Mouse (Mus musculus) retina, postnatal 7 days (tissue): ENCODE results near the gene Plagl1.

Experiments used
- DNase-seq: peaks from one replicate; pipeline ENCODE4 v3.0.0-alpha.2; 2012; ENCODE audit warnings: low read depth, low spot score

The Plagl1 gene

GRCm38 (mm10) chr10:13135276-13135675 is 75.0 kb downstream of the Plagl1 start:
- DNase-seq, result no peak

- DNase-seq, result no peak
Observed at GRCm38 (mm10) chr10:13135751-13136150, 75.4 kb downstream of the Plagl1 start.

GRCm38 (mm10) chr10:13137906-13138305 is 77.6 kb downstream of the Plagl1 start:
- no peak for DNase-seq

DNA sequence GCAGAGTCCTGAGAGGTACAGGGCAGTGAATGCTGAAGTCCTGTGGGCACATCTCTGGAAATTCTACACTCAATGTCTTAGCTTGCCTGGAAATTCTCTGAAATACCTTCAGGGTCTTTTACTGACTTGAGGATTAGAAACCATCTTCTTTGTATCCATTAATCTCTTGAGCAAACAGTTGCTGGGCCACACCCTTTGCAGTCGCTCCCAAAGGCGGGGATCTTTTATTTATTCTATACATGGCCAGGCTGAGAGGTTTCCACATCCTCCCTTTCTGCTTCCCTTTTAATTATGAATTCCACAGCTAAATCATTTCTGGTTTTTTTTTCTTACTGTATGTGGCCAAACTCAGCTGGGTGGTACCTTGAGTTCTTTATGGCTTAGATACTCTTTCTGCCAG is 80.1 kb downstream of the Plagl1 start:
- no peak for DNase-seq

DNA sequence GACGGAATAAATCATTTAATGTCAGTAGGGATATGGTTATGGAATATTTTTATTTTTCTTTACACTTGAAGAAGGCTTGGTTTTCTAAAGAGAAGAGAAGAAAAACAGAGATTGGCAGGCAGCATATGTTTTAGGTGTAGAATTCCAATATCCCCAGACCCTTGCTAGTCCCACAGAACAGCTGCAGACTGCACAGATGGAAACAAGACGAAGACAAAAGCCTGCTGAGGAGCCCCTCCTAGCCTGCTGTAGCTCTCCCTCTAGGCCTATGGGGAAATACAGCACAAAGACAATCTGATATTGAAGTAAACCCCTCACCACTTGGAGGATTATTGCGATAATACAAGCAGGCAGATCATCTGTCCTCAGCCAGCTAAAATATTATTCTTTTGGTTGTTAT is 90.1 kb downstream of the Plagl1 start:
- DNase-seq, result no peak

DNA sequence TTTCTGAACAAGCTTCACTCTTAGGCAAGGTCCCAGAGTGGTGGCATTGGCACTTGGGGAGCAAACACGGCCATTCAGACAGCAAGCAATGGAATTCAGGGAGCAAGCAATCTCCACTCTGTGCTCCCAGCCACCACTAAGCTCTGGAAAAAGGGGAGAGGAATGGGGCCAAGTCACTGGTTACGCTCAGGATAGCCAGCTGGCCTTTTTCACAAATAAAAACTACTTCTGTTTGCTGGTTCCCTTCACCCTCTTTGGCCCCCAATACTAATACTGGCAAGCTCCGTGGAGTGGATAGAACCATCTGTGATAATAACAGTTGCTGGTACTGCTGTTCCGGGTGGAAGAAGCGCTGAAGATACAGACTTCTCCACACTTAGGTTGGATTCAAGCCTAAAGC is 91.0 kb downstream of the Plagl1 start:
- DNase-seq, result no peak

DNA sequence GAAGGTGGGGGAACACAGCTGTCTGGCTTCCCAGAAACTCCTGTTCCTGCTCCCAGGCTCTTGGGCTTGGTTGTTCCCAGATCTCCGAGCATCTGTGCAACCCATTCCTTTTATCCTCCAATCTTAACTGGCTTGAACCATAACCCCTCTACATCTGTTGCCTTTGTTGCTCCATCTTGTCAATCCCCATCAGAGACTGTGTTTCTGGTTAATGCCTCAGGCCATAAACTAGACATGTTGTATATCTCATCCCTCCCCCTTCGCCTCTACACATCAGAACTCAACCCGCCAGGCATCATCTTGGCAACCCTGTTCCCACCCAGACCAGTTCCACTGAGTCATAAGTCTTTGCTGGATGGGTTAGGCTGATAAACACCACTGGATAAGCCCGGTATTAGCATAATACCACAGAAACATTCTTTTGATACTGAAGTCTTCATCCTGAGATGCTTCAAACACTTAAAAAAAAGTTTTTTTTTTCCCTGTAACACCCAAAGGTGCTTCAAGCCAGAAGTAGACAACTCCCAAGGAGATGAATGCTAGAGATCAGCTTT is 92.6 kb downstream of the Plagl1 start:
- no peak for DNase-seq

- no peak for DNase-seq
Observed at GRCm38 (mm10) chr10:13155377-13155776, 95.1 kb downstream of the Plagl1 start.

DNA sequence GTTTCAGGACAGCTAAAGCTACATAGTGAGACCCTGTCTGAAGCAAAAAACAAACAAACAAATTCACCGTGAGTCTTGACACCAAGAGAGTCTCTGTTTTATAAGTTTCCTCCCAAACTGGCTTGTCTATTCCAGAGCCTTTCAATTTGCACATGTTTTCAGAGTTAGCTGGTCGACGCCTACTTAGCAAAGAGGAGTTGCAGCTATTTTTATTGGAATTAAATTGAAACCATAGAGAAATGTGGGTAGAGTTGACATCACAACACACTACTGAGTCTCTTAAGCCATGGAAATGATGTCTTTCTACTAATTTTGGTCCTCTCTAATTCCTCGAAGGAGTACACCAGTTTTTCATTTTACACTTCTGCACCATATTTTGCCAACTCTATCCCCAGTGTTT is 100.6 kb downstream of the Plagl1 start:
- no peak for DNase-seq

DNA sequence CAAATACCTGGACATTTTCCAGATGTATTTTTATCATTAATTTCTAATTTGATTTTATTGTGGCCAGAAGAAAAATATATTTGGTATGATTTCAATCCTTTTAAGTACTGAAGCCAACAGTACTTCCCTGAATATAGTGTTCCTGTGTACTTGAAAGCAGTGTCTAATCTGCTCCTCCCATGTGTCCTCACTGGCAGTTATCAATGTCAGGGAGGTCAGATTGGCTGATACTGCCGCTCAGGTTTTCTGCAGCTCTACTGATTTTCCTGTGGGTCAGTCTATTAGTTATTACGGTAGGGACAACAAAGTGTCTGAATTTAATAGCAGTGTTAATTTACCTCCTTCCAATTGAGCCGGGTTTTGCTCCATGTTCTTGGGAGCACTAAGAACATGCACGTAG is 101.7 kb downstream of the Plagl1 start:
- DNase-seq, result no peak

GRCm38 (mm10) chr10:13168461-13168860 is 108.2 kb downstream of the Plagl1 start:
- DNase-seq, result no peak

GRCm38 (mm10) chr10:13170739-13171448 is 110.6 kb downstream of the Plagl1 start:
- no peak for DNase-seq

DNA sequence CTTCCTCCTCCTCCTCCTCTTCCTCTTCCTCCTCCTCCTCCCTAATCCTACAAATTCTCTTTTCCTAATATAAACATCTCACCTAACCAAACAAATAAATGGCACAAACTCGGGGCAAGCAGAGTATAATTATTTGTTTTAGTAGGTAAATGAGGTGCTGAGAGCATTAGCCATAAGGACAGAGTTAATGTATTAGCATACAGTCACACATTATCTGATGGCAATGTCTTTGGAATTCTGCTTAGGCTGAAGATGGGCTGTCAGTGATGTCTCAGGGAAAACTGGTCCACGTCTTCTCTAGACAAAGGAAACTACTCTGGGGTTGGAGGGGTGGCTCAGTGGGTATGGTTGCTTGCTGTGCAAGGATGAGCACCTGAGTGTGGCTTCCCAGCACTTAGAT is 111.2 kb downstream of the Plagl1 start:
- no peak for DNase-seq

GRCm38 (mm10) chr10:13172798-13173221 is 112.5 kb downstream of the Plagl1 start:
- DNase-seq, result no peak

GRCm38 (mm10) chr10:13175866-13176265 is 115.6 kb downstream of the Plagl1 start:
- no peak for DNase-seq

DNA sequence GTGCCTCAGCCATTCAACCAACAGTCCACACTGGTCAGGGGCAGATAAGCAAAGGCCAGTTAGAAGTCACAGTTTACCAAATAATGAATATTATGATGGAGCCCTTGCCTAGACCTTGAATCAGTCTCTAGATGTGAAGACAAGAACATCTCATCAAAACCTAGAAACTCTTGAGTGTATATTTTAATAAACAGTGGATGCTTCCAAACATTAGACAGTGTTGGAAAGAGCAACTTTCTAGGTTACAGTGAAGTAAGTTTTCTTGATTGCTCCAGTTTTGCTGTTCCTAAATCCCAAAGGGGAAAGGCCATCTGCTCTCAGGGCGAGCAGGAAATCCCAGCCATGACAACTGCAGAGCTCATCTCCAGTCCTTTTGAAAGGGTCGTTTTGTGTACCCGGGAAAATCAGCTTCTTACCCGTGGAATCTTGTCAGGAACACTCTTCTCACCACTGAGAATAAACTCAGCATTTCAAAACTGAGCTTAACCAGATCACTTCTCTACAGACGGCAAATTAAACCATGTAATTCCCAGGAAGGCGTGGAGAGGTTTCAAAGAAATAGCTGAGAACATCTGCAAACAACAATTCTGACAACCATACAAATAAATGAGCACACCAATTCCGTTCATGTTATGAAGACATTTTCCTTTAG is 117.8 kb downstream of the Plagl1 start, which contains the start of gene Zc2hc1b:
Gene Zc2hc1b (minus strand): TSS at position 51 of the 652 bp plus-strand sequence.
- no peak for DNase-seq

GRCm38 (mm10) chr10:13180211-13180610 is 119.9 kb downstream of the Plagl1 start:
- no peak for DNase-seq
